In the genomic region with DNA sequence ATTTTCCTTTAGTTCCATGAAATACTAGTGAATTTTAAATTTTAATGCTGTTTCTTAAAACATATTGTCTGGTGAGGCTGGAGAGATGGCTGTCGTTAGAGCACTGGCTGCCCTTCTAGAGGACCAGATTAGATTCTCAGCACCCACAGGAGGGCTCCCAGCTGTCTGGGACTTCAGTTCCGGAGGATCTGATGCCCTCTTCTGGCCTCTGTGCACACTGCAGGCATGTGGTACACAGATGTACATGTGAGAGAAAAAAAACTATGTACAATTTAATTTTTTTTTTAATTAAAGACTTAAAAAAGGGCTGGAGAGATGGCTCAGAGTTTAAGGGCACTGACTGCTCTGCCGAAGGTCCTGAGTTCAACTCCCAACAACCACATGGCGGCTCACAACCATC, we compare ENCODE assay signal across 21 mouse cellular contexts. TPM values are rescaled to one million over a fixed set of nuclear protein-coding genes. Genes with fewer than 3 reads are reported as not detected.
A peak's percentile ranks its signal among the peaks of the same experiment; 100 is the strongest.
DNase-seq lines count a peak whose midpoint lies in the region; ATAC-seq and TF ChIP-seq lines count a peak whose summit lies in the region.
"Had no signal": no experiment of that assay in that cellular context is flagged by ENCODE, and none has a peak within 500 bp of the region (broad histone marks: within the 10 kb centered on the region; RNA-seq: fewer than 3 reads in every experiment).

No protein-coding gene starts in this region.

- WGBS in intestine, postnatal 0 days: 93% methylated on average over 4 of the region's 4 CpGs
- WGBS in intestine, embryonic 15.5 days: 91% methylated on average over 4 of the region's 4 CpGs
- WGBS in lung, postnatal 0 days: 82% methylated on average over 4 of the region's 4 CpGs
- WGBS in stomach, postnatal 0 days: 84% methylated on average over 4 of the region's 4 CpGs

- ATAC-seq in intestine, postnatal 0 days: no peak
- no peak for ATAC-seq in intestine, embryonic 15.5 days
- no peak for ATAC-seq in lung, postnatal 0 days
- ATAC-seq in stomach, postnatal 0 days (ENCODE audit: low FRiP score, low TSS enrichment): no peak
- ATAC-seq in megakaryocyte-erythroid progenitor cell, adult 5-6 weeks (replicated peaks; ENCODE audit: low FRiP score, low TSS enrichment, poor library complexity, severe bottlenecking): no peak
- ATAC-seq: forebrain, embryonic 13.5 days had no signal

- no peak overlapping the region for H3K4me2 ChIP-seq in intestine, postnatal 0 days (replicated peaks; ENCODE audit: low read depth)
- H3K4me2 ChIP-seq in intestine, embryonic 15.5 days (replicated peaks): no peak overlapping the region
- no peak overlapping the region for H3K4me2 ChIP-seq in lung, postnatal 0 days (replicated peaks; ENCODE audit: low read depth, low read length)
- no peak overlapping the region for H3K4me2 ChIP-seq in stomach, postnatal 0 days (replicated peaks; ENCODE audit: low read depth)
- H3K4me2 ChIP-seq: forebrain, embryonic 13.5 days; heart, embryonic 11.5 days; hindbrain, embryonic 15.5 days; limb, embryonic 12.5 days; neural tube, embryonic 15.5 days had no signal

- no peak overlapping the region for H3K27ac ChIP-seq in intestine, postnatal 0 days (ENCODE audit: low read depth, low read length)
- H3K27ac ChIP-seq in intestine, embryonic 15.5 days: no peak overlapping the region
- no peak overlapping the region for H3K27ac ChIP-seq in lung, postnatal 0 days (ENCODE audit: low read length)
- no peak overlapping the region for H3K27ac ChIP-seq in ES-E14 (ENCODE audit: insufficient read depth, low read depth, low read length, poor library complexity, severe bottlenecking)
- no peak overlapping the region for H3K27ac ChIP-seq in stomach, postnatal 0 days (replicated peaks)
- H3K27ac ChIP-seq: forebrain, embryonic 13.5 days; hindbrain, embryonic 15.5 days; limb, embryonic 12.5 days; midbrain, embryonic 10.5 days; neural tube, embryonic 15.5 days had no signal

- in situ Hi-C loops in ES-E14 (cut with MboI; ENCODE audit: low sequenced_read_pairs in 2 of 2, unreplicated experiment in 2 of 2): no loop called here

- no peaks in the 10 kb centered on the region for H3K36me3 ChIP-seq in intestine, postnatal 0 days (ENCODE audit: control insufficient read depth, insufficient read depth)
- H3K36me3 ChIP-seq in intestine, embryonic 15.5 days: no peaks in the 10 kb centered on the region
- no peaks in the 10 kb centered on the region for H3K36me3 ChIP-seq in lung, postnatal 0 days (ENCODE audit: insufficient read depth, low read length)
- no peaks in the 10 kb centered on the region for H3K36me3 ChIP-seq in ES-E14 (ENCODE audit: control insufficient read depth, insufficient read depth, low read length, poor library complexity, severe bottlenecking)
- no peaks in the 10 kb centered on the region for H3K36me3 ChIP-seq in stomach, postnatal 0 days (ENCODE audit: control insufficient read depth, insufficient read depth, low read length)
- H3K36me3 ChIP-seq: hindbrain, embryonic 15.5 days had no signal

- no peak for DNase-seq in lung, postnatal 0 days (ENCODE audit: low spot score)
- DNase-seq in lung, adult 18-20 months: no peak
- peak; percentile 33 for DNase-seq in ES-E14 (ENCODE audit: low read depth, low spot score)
- DNase-seq in stomach, postnatal 0 days (ENCODE audit: low spot score): no peak
- DNase-seq: adrenal gland, adult 2 months; cerebellum, postnatal 25 days; gastrocnemius, postnatal 36 days; lung, postnatal 36 days; right cerebral cortex, postnatal 25 days had no signal

- H3K4me3 ChIP-seq in intestine, postnatal 0 days (ENCODE audit: low read depth, low read length): no peak overlapping the region
- no peak overlapping the region for H3K4me3 ChIP-seq in intestine, embryonic 15.5 days (replicated peaks)
- no peak overlapping the region for H3K4me3 ChIP-seq in lung, postnatal 0 days (ENCODE audit: low read depth, low read length)
- H3K4me3 ChIP-seq in ES-E14 (ENCODE audit: insufficient read depth in 1 of 2, low read depth in 1 of 2, low read length in 2 of 2, poor library complexity in 1 of 2, severe bottlenecking in 1 of 2): no peak overlapping the region
- no peak overlapping the region for H3K4me3 ChIP-seq in stomach, postnatal 0 days (ENCODE audit: low read depth, low read length)
- H3K4me3 ChIP-seq: forebrain, embryonic 13.5 days; hindbrain, embryonic 15.5 days; limb, embryonic 12.5 days; midbrain, embryonic 10.5 days; neural tube, embryonic 15.5 days had no signal

- no peaks in the 10 kb centered on the region for H3K27me3 ChIP-seq in intestine, postnatal 0 days (replicated peaks; ENCODE audit: control insufficient read depth, insufficient read depth, low read length)
- no peaks in the 10 kb centered on the region for H3K27me3 ChIP-seq in intestine, embryonic 15.5 days (replicated peaks)
- no peaks in the 10 kb centered on the region for H3K27me3 ChIP-seq in lung, postnatal 0 days (replicated peaks; ENCODE audit: insufficient read depth, low read length)
- no peaks in the 10 kb centered on the region for H3K27me3 ChIP-seq in stomach, postnatal 0 days (ENCODE audit: control insufficient read depth, insufficient read depth, low read length)
- H3K27me3 ChIP-seq: forebrain, embryonic 13.5 days; hindbrain, embryonic 15.5 days; limb, embryonic 12.5 days; neural tube, embryonic 15.5 days had no signal

- no peaks in the 10 kb centered on the region for H3K4me1 ChIP-seq in intestine, postnatal 0 days (replicated peaks; ENCODE audit: control insufficient read depth, insufficient read depth, low read length)
- H3K4me1 ChIP-seq in intestine, embryonic 15.5 days (replicated peaks): no peaks in the 10 kb centered on the region
- no peaks in the 10 kb centered on the region for H3K4me1 ChIP-seq in lung, postnatal 0 days (ENCODE audit: insufficient read depth, low read depth, low read length)
- no peaks in the 10 kb centered on the region for H3K4me1 ChIP-seq in ES-E14 (ENCODE audit: control insufficient read depth in 2 of 2, insufficient read depth in 2 of 2, low read length in 2 of 2, poor library complexity in 1 of 2)
- H3K4me1 ChIP-seq in stomach, postnatal 0 days (replicated peaks; ENCODE audit: control insufficient read depth, insufficient read depth): no peaks in the 10 kb centered on the region
- H3K4me1 ChIP-seq: forebrain, embryonic 13.5 days; hindbrain, embryonic 15.5 days; limb, embryonic 12.5 days; neural tube, embryonic 15.5 days had no signal

- TF ChIP-seq CTCF in intestine, postnatal 0 days (IDR thresholded peaks at IDR 0.05; ENCODE audit: low read depth): 0 out of 2 replicates have a peak, but pooled peaks have one; percentile 19
- peak; percentile 19; the same call in 1 of the 2 replicates for TF ChIP-seq CTCF in lung, postnatal 0 days (IDR thresholded peaks at IDR 0.05)
- TF ChIP-seq CTCF in stomach, postnatal 0 days (IDR thresholded peaks at IDR 0.05; ENCODE audit: low read depth): peak; percentile 29

- H3K9ac ChIP-seq in intestine, postnatal 0 days (ENCODE audit: low read depth, low read length): no peak overlapping the region
- H3K9ac ChIP-seq in intestine, embryonic 15.5 days: no peak overlapping the region
- H3K9ac ChIP-seq in lung, postnatal 0 days (replicated peaks; ENCODE audit: low read depth): no peak overlapping the region
- H3K9ac ChIP-seq in ES-E14 (ENCODE audit: insufficient read depth, low read depth, low read length, poor library complexity, severe bottlenecking): no peak overlapping the region
- H3K9ac ChIP-seq in stomach, postnatal 0 days (ENCODE audit: low read length): no peak overlapping the region
- H3K9ac ChIP-seq: forebrain, embryonic 13.5 days; hindbrain, embryonic 15.5 days; limb, embryonic 12.5 days; neural tube, embryonic 15.5 days had no signal

- TF ChIP-seq EP300 in lung, postnatal 0 days (IDR thresholded peaks at IDR 0.05): no peak
- no peak for TF ChIP-seq EP300 in stomach, postnatal 0 days (optimal IDR thresholded peaks at IDR 0.05)

- H3K9me3 ChIP-seq in intestine, postnatal 0 days (ENCODE audit: control insufficient read depth): no peaks in the 10 kb centered on the region
- no peaks in the 10 kb centered on the region for H3K9me3 ChIP-seq in intestine, embryonic 15.5 days
- H3K9me3 ChIP-seq in lung, postnatal 0 days (ENCODE audit: low read length): no peaks in the 10 kb centered on the region
- no peaks in the 10 kb centered on the region for H3K9me3 ChIP-seq in ES-E14 (ENCODE audit: control insufficient read depth, insufficient read depth, low read depth, low read length)
- H3K9me3 ChIP-seq in stomach, postnatal 0 days (ENCODE audit: control insufficient read depth, low read length): no peaks in the 10 kb centered on the region
- H3K9me3 ChIP-seq: forebrain, embryonic 13.5 days; hindbrain, embryonic 15.5 days; limb, embryonic 12.5 days; neural tube, embryonic 15.5 days had no signal

RNA-seq across cellular contexts. Expression of a gene that starts 9.9 kb away (rescaled TPM):
- polyA plus RNA-seq in intestine, postnatal 0 days (2015; fragmentation: Nextera tagmentation; extraction: Ambion mirVana): 0.90 TPM in 2 replicates
- polyA plus RNA-seq in intestine, embryonic 15.5 days (2015; fragmentation: Nextera tagmentation; extraction: Ambion mirVana): 2.7 and 2.9 TPM in 2 replicates
- 1.8 TPM in 2 replicates for polyA plus RNA-seq in lung, postnatal 0 days (2015; fragmentation: Nextera tagmentation; extraction: Ambion mirVana)
- total RNA-seq in ES-E14 (2012; rRNA removed): 0.42 and 0.58 TPM in 2 replicates
- 1.1 and 1.4 TPM in 2 replicates for polyA plus RNA-seq in stomach, postnatal 0 days (2015; fragmentation: Nextera tagmentation; extraction: Ambion mirVana)
- total RNA-seq in megakaryocyte-erythroid progenitor cell, adult 5-6 weeks (2014; fragmentation: Nextera tagmentation): not detected in 2 replicates
- not detected in 2 replicates for total RNA-seq in megakaryocyte-erythroid progenitor cell, adult 5-6 weeks (2017)

RNA-seq across cellular contexts. Expression of a gene that starts 23.3 kb away (rescaled TPM):
- polyA plus RNA-seq in intestine, postnatal 0 days (2015; fragmentation: Nextera tagmentation; extraction: Ambion mirVana): 0.16 and 0.27 TPM in 2 replicates
- polyA plus RNA-seq in intestine, embryonic 15.5 days (2015; fragmentation: Nextera tagmentation; extraction: Ambion mirVana): 0.73 and 0.86 TPM in 2 replicates
- 2.4 and 3.4 TPM in 2 replicates for polyA plus RNA-seq in lung, postnatal 0 days (2015; fragmentation: Nextera tagmentation; extraction: Ambion mirVana)
- 1.2 and 1.4 TPM in 2 replicates for total RNA-seq in ES-E14 (2012; rRNA removed)
- 0.28 and 0.51 TPM in 2 replicates for polyA plus RNA-seq in stomach, postnatal 0 days (2015; fragmentation: Nextera tagmentation; extraction: Ambion mirVana)
- not detected in 2 replicates for total RNA-seq in megakaryocyte-erythroid progenitor cell, adult 5-6 weeks (2014; fragmentation: Nextera tagmentation)
- total RNA-seq in megakaryocyte-erythroid progenitor cell, adult 5-6 weeks (2017): 1.3 TPM in 1 of 2 replicates, not detected in the other

RNA-seq across cellular contexts. Expression of a gene that starts 23.3 kb away (rescaled TPM):
- polyA plus RNA-seq in intestine, postnatal 0 days (2015; fragmentation: Nextera tagmentation; extraction: Ambion mirVana): 0.20 TPM in 1 of 2 replicates, not detected in the other
- not detected in 2 replicates for polyA plus RNA-seq in intestine, embryonic 15.5 days (2015; fragmentation: Nextera tagmentation; extraction: Ambion mirVana)
- polyA plus RNA-seq in lung, postnatal 0 days (2015; fragmentation: Nextera tagmentation; extraction: Ambion mirVana): not detected in 2 replicates
- total RNA-seq in ES-E14 (2012; rRNA removed): 0.04 TPM in 1 of 2 replicates, not detected in the other
- not detected in 2 replicates for polyA plus RNA-seq in stomach, postnatal 0 days (2015; fragmentation: Nextera tagmentation; extraction: Ambion mirVana)
- 2.7 TPM in 1 of 2 replicates, not detected in the other for total RNA-seq in megakaryocyte-erythroid progenitor cell, adult 5-6 weeks (2014; fragmentation: Nextera tagmentation)
- 1.8 TPM in 1 of 2 replicates, not detected in the other for total RNA-seq in megakaryocyte-erythroid progenitor cell, adult 5-6 weeks (2017)
- total RNA-seq: adrenal gland, adult 2 months; layer of hippocampus, adult 8-10 months had no signal
- polyA plus RNA-seq: forebrain, embryonic 13.5 days; heart, embryonic 11.5 days; hindbrain, embryonic 15.5 days; kidney, embryonic 16.5 days; limb, embryonic 12.5 days; liver, embryonic 16.5 days; midbrain, embryonic 10.5 days; neural tube, embryonic 15.5 days had no signal

RNA-seq across cellular contexts. Expression of a gene that starts 49.9 kb away (rescaled TPM):
- polyA plus RNA-seq in intestine, postnatal 0 days (2015; fragmentation: Nextera tagmentation; extraction: Ambion mirVana): 6.7 and 7.7 TPM in 2 replicates
- polyA plus RNA-seq in intestine, embryonic 15.5 days (2015; fragmentation: Nextera tagmentation; extraction: Ambion mirVana): 11.8 and 12.0 TPM in 2 replicates
- polyA plus RNA-seq in lung, postnatal 0 days (2015; fragmentation: Nextera tagmentation; extraction: Ambion mirVana): 31.2 and 38.3 TPM in 2 replicates
- total RNA-seq in ES-E14 (2012; rRNA removed): 5.1 and 7.1 TPM in 2 replicates
- polyA plus RNA-seq in stomach, postnatal 0 days (2015; fragmentation: Nextera tagmentation; extraction: Ambion mirVana): 10.6 and 12.0 TPM in 2 replicates
- 9.5 and 9.9 TPM in 2 replicates for total RNA-seq in megakaryocyte-erythroid progenitor cell, adult 5-6 weeks (2014; fragmentation: Nextera tagmentation)
- 7.6 and 8.1 TPM in 2 replicates for total RNA-seq in megakaryocyte-erythroid progenitor cell, adult 5-6 weeks (2017)

RNA-seq across cellular contexts. Expression of a gene that starts 49.9 kb away (rescaled TPM):
- 16.2 and 17.4 TPM in 2 replicates for polyA plus RNA-seq in intestine, postnatal 0 days (2015; fragmentation: Nextera tagmentation; extraction: Ambion mirVana)
- polyA plus RNA-seq in intestine, embryonic 15.5 days (2015; fragmentation: Nextera tagmentation; extraction: Ambion mirVana): 25.0 and 25.4 TPM in 2 replicates
- 56.0 and 62.6 TPM in 2 replicates for polyA plus RNA-seq in lung, postnatal 0 days (2015; fragmentation: Nextera tagmentation; extraction: Ambion mirVana)
- total RNA-seq in ES-E14 (2012; rRNA removed): 31.3 and 45.2 TPM in 2 replicates
- polyA plus RNA-seq in stomach, postnatal 0 days (2015; fragmentation: Nextera tagmentation; extraction: Ambion mirVana): 22.9 and 26.0 TPM in 2 replicates
- total RNA-seq in megakaryocyte-erythroid progenitor cell, adult 5-6 weeks (2014; fragmentation: Nextera tagmentation): 5.6 and 6.8 TPM in 2 replicates
- 19.4 and 28.5 TPM in 2 replicates for total RNA-seq in megakaryocyte-erythroid progenitor cell, adult 5-6 weeks (2017)
